Mouse (Mus musculus): ENCODE results near the gene Apobr. TPM values are rescaled to one million over a fixed set of nuclear protein-coding genes. Genes with fewer than 3 reads are reported as not detected.

The Apobr gene
- total and polyA plus RNA-seq, 3 experiments = 0.23 to 5.4 TPM; not detected in 1

GRCm38 (mm10) chr7:126632478-126632877 is 47.7 kb downstream of the Apobr start:
- peak overlapping the region in 1 of 2 experiments; percentile 26; a peak in 1 of 4 replicates for H3K4me3 ChIP-seq (ENCODE audit: control insufficient read depth in 1 of 2, insufficient read depth in 1 of 2, low read depth in 2 of 2, low read length in 2 of 2)
- no peaks in the 10 kb centered on the region for H3K27me3 ChIP-seq (ENCODE audit: control insufficient read depth in 1 of 2, insufficient read depth in 2 of 2, low read length in 2 of 2)
- H3K79me2 ChIP-seq (ENCODE audit: control insufficient read depth, insufficient read depth, low read length, poor library complexity) = no peaks in the 10 kb centered on the region
- H3K36me3 ChIP-seq (ENCODE audit: control insufficient read depth in 1 of 2, insufficient read depth in 2 of 2, low read length in 2 of 2) = peaks cover 0 to 20% of the 10 kb centered on the region in 2 experiments; a peak in 2 of 4 replicates
- H3K9me3 ChIP-seq (replicated peaks; ENCODE audit: insufficient read depth, low read length) = no peaks in the 10 kb centered on the region
- peak overlapping the region; percentile 13; the same call in 1 of the 2 replicates for H3K9ac ChIP-seq (ENCODE audit: control insufficient read depth, low read depth, low read length, poor library complexity, severe bottlenecking)
- peaks cover 24 to 32% of the 10 kb centered on the region in 2 experiments for H3K4me1 ChIP-seq (ENCODE audit: control insufficient read depth in 1 of 2, insufficient read depth in 2 of 2, low read length in 2 of 2)
- DNase-seq (ENCODE audit: low read depth, low spot score) = peak; percentile 55
- H3K27ac ChIP-seq (ENCODE audit: control insufficient read depth, low read depth, low read length) = peak overlapping the region; percentile 38
- TF ChIP-seq GATA1 (IDR thresholded peaks at IDR 0.05; ENCODE audit: low read depth, low read length) (peak; percentile 84), BHLHE40 (IDR thresholded peaks at IDR 0.05; ENCODE audit: borderline replicate concordance, low read depth, low read length) (peak; percentile 58; the same call in 1 of the 2 replicates), POLR2A (IDR thresholded peaks at IDR 0.05; ENCODE audit: control insufficient read depth in 1 of 2, insufficient read depth in 1 of 2, low read depth in 1 of 2, low read length in 2 of 2, poor library complexity in 1 of 2) (no peak), TBP (IDR thresholded peaks at IDR 0.05; ENCODE audit: low read depth, low read length) (no peak), ZC3H11A (IDR thresholded peaks at IDR 0.05; ENCODE audit: low read depth, low read length) (no peak), USF2 (IDR thresholded peaks at IDR 0.05; ENCODE audit: borderline replicate concordance in 1 of 2, insufficient read depth in 1 of 2, low read depth in 1 of 2, low read length in 2 of 2) (no peak), SMC3 (IDR thresholded peaks at IDR 0.05; ENCODE audit: low read depth, low read length) (0 out of 2 replicates have a peak, but pooled peaks have one; percentile 1), EP300 (IDR thresholded peaks at IDR 0.05; ENCODE audit: low read depth in 1 of 2, low read length in 2 of 2) (peak; percentile 88 to 89), ETS1 (IDR thresholded peaks at IDR 0.05; ENCODE audit: low read depth, low read length) (peak; percentile 97), TAL1 (IDR thresholded peaks at IDR 0.05; ENCODE audit: low read length) (peak; percentile 88), NRF1 (IDR thresholded peaks at IDR 0.05; ENCODE audit: insufficient read depth, low read depth, low read length, poor library complexity, severe bottlenecking) (no peak), MAFK (IDR thresholded peaks at IDR 0.05; ENCODE audit: borderline replicate concordance, low read depth, low read length) (no peak), CHD1 (IDR thresholded peaks at IDR 0.05; ENCODE audit: low read depth, low read length) (no peak), ZNF384 (IDR thresholded peaks at IDR 0.05; ENCODE audit: low read depth, low read length) (no peak), USF1 (IDR thresholded peaks at IDR 0.05; ENCODE audit: low read depth, low read length) (no peak), MAZ (IDR thresholded peaks at IDR 0.05; ENCODE audit: low read depth, low read length) (peak; percentile 85), NELFE (IDR thresholded peaks at IDR 0.05; ENCODE audit: low read depth, low read length) (no peak), JUND (IDR thresholded peaks at IDR 0.05; ENCODE audit: low read depth, low read length) (no peak), CHD2 (IDR thresholded peaks at IDR 0.05; ENCODE audit: low read length) (no peak), MYB (IDR thresholded peaks at IDR 0.05; ENCODE audit: low read depth, low read length) (peak; percentile 73), ELF1 (IDR thresholded peaks at IDR 0.05; ENCODE audit: low read depth, low read length) (no peak), HCFC1 (IDR thresholded peaks at IDR 0.05; ENCODE audit: low read depth, low read length) (no peak), TCF12 (IDR thresholded peaks at IDR 0.05; ENCODE audit: low read depth, low read length) (peak; percentile 93), SIN3A (IDR thresholded peaks at IDR 0.05; ENCODE audit: low read length) (peak; percentile 75), MXI1 (IDR thresholded peaks at IDR 0.05; ENCODE audit: low read depth, low read length) (0 out of 2 replicates have a peak, but pooled peaks have one; percentile 34), E2F4 (IDR thresholded peaks at IDR 0.05; ENCODE audit: borderline replicate concordance, low read depth, low read length) (no peak), MYC (IDR thresholded peaks at IDR 0.05; ENCODE audit: low read depth, low read length) (no peak), UBTF (IDR thresholded peaks at IDR 0.05; ENCODE audit: borderline replicate concordance, insufficient read depth, low read depth, low read length) (no peak), MAX (IDR thresholded peaks at IDR 0.05; ENCODE audit: low read length) (no peak), POLR2AphosphoS5 (IDR thresholded peaks at IDR 0.05; ENCODE audit: borderline replicate concordance, low read depth, low read length) (no peak), RAD21 (IDR thresholded peaks at IDR 0.05; ENCODE audit: low read depth, low read length) (no peak; the same call in 1 of the 2 replicates), MEF2A (IDR thresholded peaks at IDR 0.05; ENCODE audit: extremely low read depth, insufficient replicate concordance, low read depth, low read length, poor library complexity, severe bottlenecking) (no peak), CTCF (IDR thresholded peaks at IDR 0.05 in 2 of 3, conservative IDR thresholded peaks at IDR 0.05 in 1 of 3; ENCODE audit: control insufficient read depth in 1 of 3, insufficient read depth in 1 of 3, low read depth in 2 of 3, low read length in 3 of 3, poor library complexity in 1 of 3, severe bottlenecking in 1 of 3) (no peak), GABPA (IDR thresholded peaks at IDR 0.05; ENCODE audit: low read depth, low read length) (no peak), POLR2AphosphoS2 (IDR thresholded peaks at IDR 0.05; ENCODE audit: low read length) (no peak), KAT2A (conservative IDR thresholded peaks at IDR 0.05; ENCODE audit: low read depth, low read length) (no peak), RCOR1 (IDR thresholded peaks at IDR 0.05; ENCODE audit: low read depth, low read length) (peak; percentile 66), ZMIZ1 (IDR thresholded peaks at IDR 0.05; ENCODE audit: low read depth, low read length) (no peak)
